Mouse (Mus musculus): ENCODE results near the gene Mettl6. TPM values are rescaled to one million over a fixed set of nuclear protein-coding genes. Genes with fewer than 3 reads are reported as not detected.

Gene Mettl6
- polyA plus RNA-seq, 1 experiment from 2014 or later = 54.5 TPM

DNA sequence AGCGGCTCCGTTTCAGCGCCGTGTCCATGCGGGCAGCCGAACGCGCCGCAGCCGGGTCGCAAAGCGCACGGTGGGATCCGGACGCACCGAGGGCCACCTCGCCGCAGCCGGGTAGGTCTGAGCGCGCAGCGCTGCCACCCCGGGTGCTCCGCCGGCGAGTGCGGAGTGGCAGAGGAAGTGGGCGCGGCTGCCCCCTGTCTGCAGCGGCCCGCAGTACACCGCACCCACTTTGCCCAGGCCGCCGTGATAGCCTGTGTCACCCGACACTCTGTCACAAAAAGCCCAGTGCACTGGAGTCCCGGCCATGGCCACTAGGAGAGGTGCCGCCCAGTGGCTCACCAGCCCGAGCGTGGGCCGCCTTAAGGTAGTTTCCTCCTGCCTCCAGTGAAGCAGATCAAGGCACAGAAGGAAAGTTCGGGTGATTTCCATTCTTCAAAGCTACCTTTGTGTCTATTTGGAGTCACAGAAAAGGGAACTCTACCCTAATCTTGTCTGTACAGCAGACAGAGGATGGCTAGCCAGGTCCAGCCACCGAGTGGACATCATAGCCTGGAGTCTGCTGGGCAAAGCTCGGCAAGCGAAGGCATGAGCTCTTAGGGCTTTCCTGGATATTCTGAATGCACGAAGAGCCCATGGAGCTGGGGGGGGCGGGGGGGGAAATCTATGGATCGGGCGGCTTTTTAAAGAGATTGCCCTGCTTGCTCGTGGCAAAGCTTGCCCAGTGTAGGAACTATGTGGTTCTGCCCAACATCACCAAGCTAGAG is 58.7 kb downstream of the Mettl6 start, which contains the start of gene Sh3bp5:
Gene Sh3bp5 (minus strand): TSS at position 149 of the 764 bp plus-strand sequence.
- peak within 1 kb of the TSS; percentile 80 for H3K9ac ChIP-seq (replicated peaks; ENCODE audit: low read length)
- 8% methylated on average over 48 of the region's 49 CpGs for WGBS
- H3K27ac ChIP-seq (ENCODE audit: low read length) = peak within 1 kb of the TSS; percentile 65
- peak within 1 kb of the TSS; percentile 70 for H3K4me3 ChIP-seq (ENCODE audit: low read length)
- H3K27me3 ChIP-seq (ENCODE audit: insufficient read depth, low read length) = peaks cover 7% of the 10 kb centered on the region; the same call in 1 of the 2 replicates
- H3K4me1 ChIP-seq (ENCODE audit: insufficient read depth, low read length) = peaks cover 37% of the 10 kb centered on the region
- H3K4me2 ChIP-seq (replicated peaks; ENCODE audit: low read depth, low read length) = peak within 1 kb of the TSS; percentile 90
- ATAC-seq (ENCODE audit: low FRiP score, low TSS enrichment) = peak; percentile 90
- H3K36me3 ChIP-seq (ENCODE audit: insufficient read depth, low read length) = no peaks in the 10 kb centered on the region
- no peaks in the 10 kb centered on the region for H3K9me3 ChIP-seq (ENCODE audit: low read length)

DNA sequence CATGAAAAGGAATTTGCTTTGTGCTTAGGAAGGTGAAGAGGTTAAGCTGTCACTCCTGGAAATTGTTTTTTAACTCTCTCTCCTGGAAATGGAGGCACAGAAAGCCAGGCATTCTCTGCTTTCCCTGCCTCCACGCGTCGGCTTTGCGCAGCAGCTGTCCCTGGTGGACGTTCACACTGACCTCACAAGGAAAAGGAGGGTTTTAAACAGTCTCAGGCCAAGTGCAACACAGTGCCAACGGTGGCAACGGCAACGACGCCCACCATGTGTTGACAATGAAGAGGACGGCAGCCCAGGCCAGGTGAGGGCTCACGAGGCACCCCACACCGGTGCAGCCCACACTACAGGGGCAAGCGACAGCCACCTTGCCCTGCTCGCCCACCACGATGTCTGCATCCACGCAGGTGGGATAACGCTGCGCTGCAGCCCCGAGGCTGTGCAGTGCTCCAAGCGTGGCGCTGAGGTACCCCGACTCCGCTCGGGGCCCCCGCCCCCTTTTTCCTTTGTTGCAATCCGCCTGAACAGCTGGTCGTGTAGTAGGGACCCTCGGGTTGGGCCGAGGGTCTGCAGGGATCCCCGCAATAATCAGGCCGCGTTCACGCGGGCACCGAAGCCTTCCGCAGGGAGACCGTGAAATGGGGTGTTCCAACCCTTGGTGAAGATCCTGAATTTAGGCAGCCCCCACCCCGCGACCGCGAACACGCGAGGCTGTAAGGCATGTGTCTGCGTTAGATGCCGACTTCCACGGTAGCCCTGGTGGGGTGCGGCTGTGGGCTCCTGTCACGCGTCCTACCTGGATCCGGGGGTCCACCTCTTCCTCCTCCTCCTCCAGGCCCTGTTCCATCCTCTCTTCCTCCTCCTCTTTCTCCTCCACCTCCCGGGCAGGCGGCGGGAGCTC is 59.6 kb downstream of the Mettl6 start:
- H3K9me3 ChIP-seq (ENCODE audit: low read length) = no peaks in the 10 kb centered on the region
- peaks cover 40% of the 10 kb centered on the region for H3K4me1 ChIP-seq (ENCODE audit: insufficient read depth, low read length)
- peak overlapping the region; percentile 65 for H3K27ac ChIP-seq (ENCODE audit: low read length)
- H3K4me2 ChIP-seq (replicated peaks; ENCODE audit: low read depth, low read length) = peak overlapping the region; percentile 90
- under 1% methylated on average over 53 of the region's 53 CpGs for whole genome bisulfite sequencing
- no peaks in the 10 kb centered on the region for H3K36me3 ChIP-seq (ENCODE audit: insufficient read depth, low read length)
- ATAC-seq (ENCODE audit: low FRiP score, low TSS enrichment) = peak; percentile 39
- H3K4me3 ChIP-seq (ENCODE audit: low read length) = peak overlapping the region; percentile 70
- H3K9ac ChIP-seq (replicated peaks; ENCODE audit: low read length) = peak overlapping the region; percentile 80
- H3K27me3 ChIP-seq (ENCODE audit: insufficient read depth, low read length) = peaks cover 7% of the 10 kb centered on the region; the same call in 1 of the 2 replicates

DNA sequence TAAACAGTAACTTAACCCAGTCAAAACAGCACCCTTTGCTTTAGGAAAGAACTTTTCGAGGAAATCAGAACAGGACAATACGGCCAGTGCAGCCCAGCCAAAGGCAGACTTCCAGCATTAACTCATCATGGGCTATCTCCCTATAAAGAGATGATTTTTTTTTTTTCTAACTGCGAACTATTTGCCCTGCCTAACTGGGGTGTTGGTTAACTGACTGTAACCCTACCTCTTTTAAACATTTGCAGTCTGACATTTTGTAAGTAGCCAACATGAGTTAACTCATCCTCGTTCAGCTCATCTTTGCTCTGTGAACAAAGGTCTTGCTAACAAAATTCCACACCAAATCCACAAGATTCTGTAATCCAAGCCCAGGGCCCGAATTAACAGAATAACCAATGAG is 60.4 kb downstream of the Mettl6 start:
- WGBS = 32% methylated on average over 5 of the region's 5 CpGs
- peaks cover 7% of the 10 kb centered on the region; the same call in 1 of the 2 replicates for H3K27me3 ChIP-seq (ENCODE audit: insufficient read depth, low read length)
- H3K36me3 ChIP-seq (ENCODE audit: insufficient read depth, low read length) = no peaks in the 10 kb centered on the region
- peak overlapping the region; percentile 53 for H3K27ac ChIP-seq (ENCODE audit: low read length)
- H3K4me1 ChIP-seq (ENCODE audit: insufficient read depth, low read length) = peaks cover 40% of the 10 kb centered on the region
- peak overlapping the region; percentile 26; the same call in 1 of the 2 replicates for H3K4me3 ChIP-seq (ENCODE audit: low read length)
- H3K9me3 ChIP-seq (ENCODE audit: low read length) = no peaks in the 10 kb centered on the region
- ATAC-seq (ENCODE audit: low FRiP score, low TSS enrichment) = no peak
- peak overlapping the region; percentile 45 for H3K4me2 ChIP-seq (replicated peaks; ENCODE audit: low read depth, low read length)
- H3K9ac ChIP-seq (replicated peaks; ENCODE audit: low read length) = peak overlapping the region; percentile 44; the same call in 1 of the 2 replicates

DNA sequence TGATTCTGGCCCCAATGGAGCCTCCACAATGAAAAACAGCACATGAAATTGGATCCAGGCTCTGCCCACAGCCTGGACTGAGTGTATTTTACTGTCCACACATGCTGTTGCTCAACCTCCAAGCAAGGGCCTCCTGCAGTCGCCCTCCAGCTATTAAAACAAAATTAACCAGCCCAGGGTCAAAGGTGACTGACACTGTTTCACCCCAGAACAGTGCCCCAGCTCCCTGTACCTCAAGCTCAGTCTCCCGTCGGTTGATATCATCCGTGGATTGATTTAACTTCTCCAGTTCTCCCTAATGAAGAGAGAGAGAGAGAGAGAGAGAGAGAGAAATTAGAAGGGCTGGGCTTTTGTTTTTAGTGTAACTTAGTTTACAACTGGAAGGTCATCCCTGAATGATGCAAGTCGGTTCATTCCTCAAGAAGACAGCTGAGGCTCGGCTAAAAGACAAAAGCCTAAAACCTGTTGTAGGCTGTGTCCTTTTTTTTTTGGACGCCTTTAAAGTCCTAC is 60.9 kb downstream of the Mettl6 start:
- H3K36me3 ChIP-seq (ENCODE audit: insufficient read depth, low read length) = no peaks in the 10 kb centered on the region
- WGBS = 12% methylated on average over 7 of the region's 7 CpGs

DNA sequence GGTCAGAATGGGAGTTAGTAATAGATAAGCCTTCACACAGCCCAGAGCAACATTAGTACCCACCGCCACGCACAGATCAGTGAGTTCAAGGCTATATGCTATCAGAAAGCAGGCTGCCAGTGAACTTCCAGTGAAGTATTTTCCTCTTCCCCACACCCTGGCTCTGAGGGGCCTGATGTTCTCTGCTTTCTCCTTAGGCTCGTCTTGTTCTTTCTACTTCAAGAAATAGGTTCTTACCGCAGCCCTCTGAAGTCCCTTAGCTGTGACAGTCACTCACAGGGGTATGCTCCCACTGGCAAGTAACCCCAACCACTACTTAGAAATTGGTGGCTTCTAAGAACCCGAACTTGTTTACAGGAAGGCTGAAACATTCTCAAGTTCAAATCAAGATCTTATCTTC is 61.7 kb downstream of the Mettl6 start:
- Histone ChIP-seq H3K9me3 (ENCODE audit: low read length) (no peaks in the 10 kb centered on the region), H3K27ac (ENCODE audit: low read length) (peak overlapping the region; percentile 53), H3K4me3 (ENCODE audit: low read length) (no peak overlapping the region; the same call in 1 of the 2 replicates), H3K9ac (replicated peaks; ENCODE audit: low read length) (0 out of 2 replicates have a peak overlapping the region, but pooled peaks have one; percentile 1), H3K4me2 (replicated peaks; ENCODE audit: low read depth, low read length) (peak overlapping the region; percentile 45), H3K4me1 (ENCODE audit: insufficient read depth, low read length) (peaks cover 53% of the 10 kb centered on the region), H3K36me3 (ENCODE audit: insufficient read depth, low read length) (no peaks in the 10 kb centered on the region), H3K27me3 (ENCODE audit: insufficient read depth, low read length) (peaks cover 7% of the 10 kb centered on the region; the same call in 1 of the 2 replicates)
- 39% methylated on average over 5 of the region's 5 CpGs for WGBS
- no peak for ATAC-seq (ENCODE audit: low FRiP score, low TSS enrichment)

More for the DNA sequence above, 60.9 kb downstream of the Mettl6 start:
- peak overlapping the region; percentile 53 for H3K27ac ChIP-seq (ENCODE audit: low read length)
- H3K4me3 ChIP-seq (ENCODE audit: low read length) = peak overlapping the region; percentile 26
- peak; percentile 32 for ATAC-seq (ENCODE audit: low FRiP score, low TSS enrichment)
- peaks cover 45% of the 10 kb centered on the region for H3K4me1 ChIP-seq (ENCODE audit: insufficient read depth, low read length)
- peaks cover 7% of the 10 kb centered on the region; the same call in 1 of the 2 replicates for H3K27me3 ChIP-seq (ENCODE audit: insufficient read depth, low read length)
- H3K4me2 ChIP-seq (replicated peaks; ENCODE audit: low read depth, low read length) = peak overlapping the region; percentile 45
- no peaks in the 10 kb centered on the region for H3K9me3 ChIP-seq (ENCODE audit: low read length)
- H3K9ac ChIP-seq (replicated peaks; ENCODE audit: low read length) = no peak overlapping the region; the same call in 1 of the 2 replicates

DNA sequence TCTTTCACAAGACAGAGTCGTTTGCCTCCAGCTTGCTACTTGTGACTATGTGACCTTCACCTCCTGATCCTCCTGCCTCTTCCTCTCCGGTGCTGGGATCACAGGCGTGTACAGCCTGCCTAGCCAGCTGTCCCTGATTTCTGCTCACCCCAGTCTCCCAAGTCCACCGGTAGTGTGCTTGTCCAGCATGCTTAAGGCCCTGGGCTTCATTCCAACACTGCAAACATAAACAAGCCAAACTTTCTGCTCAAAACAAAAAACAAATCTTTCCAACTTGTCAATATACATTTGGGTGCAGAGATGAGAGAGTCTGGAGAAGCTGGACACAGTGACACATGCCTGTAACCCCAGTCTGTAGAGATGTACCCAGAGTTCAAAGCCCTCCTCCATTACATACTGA is 62.4 kb downstream of the Mettl6 start:
- peak overlapping the region; percentile 61; the same call in 1 of the 2 replicates for H3K27ac ChIP-seq (ENCODE audit: low read length)

DNA sequence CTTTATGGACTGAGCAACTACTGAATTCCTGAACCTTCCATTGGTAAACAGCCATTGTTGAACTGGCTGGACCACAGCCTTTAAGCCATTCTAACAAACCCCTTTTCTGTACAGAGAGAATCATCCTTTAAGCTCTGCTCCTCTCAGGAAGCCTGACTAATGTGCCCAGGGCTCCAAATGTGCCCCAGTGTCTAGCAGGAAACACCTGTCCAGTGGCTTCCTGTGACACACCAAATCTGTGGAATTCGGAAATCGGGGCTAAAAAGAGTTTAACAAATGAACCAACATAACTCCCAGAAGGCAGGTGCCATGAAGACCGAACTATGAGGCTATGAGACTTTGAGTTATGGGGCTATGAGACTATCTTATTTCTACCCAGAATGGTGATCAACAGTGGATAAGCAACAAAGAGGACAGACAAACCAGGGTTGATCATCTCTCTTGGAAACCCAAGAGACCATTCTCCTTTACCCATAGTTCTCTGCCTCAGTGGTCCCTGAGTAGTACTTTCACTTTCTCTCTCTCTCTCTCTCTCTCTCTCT is 63.0 kb downstream of the Mettl6 start:
- H3K4me1 ChIP-seq (ENCODE audit: insufficient read depth, low read length) = peaks cover 57% of the 10 kb centered on the region

More for the DNA sequence above, 62.4 kb downstream of the Mettl6 start:
- ATAC-seq (ENCODE audit: low FRiP score, low TSS enrichment) = no peak
- no peaks in the 10 kb centered on the region for H3K9me3 ChIP-seq (ENCODE audit: low read length)
- no peaks in the 10 kb centered on the region for H3K36me3 ChIP-seq (ENCODE audit: insufficient read depth, low read length)
- no peak overlapping the region for H3K9ac ChIP-seq (replicated peaks; ENCODE audit: low read length)
- peaks cover 57% of the 10 kb centered on the region for H3K4me1 ChIP-seq (ENCODE audit: insufficient read depth, low read length)
- peak overlapping the region; percentile 33 for H3K4me2 ChIP-seq (replicated peaks; ENCODE audit: low read depth, low read length)
- H3K4me3 ChIP-seq (ENCODE audit: low read length) = no peak overlapping the region
- 25% methylated on average over 4 of the region's 4 CpGs for WGBS
- H3K27me3 ChIP-seq (ENCODE audit: insufficient read depth, low read length) = peaks cover 7% of the 10 kb centered on the region; the same call in 1 of the 2 replicates

DNA sequence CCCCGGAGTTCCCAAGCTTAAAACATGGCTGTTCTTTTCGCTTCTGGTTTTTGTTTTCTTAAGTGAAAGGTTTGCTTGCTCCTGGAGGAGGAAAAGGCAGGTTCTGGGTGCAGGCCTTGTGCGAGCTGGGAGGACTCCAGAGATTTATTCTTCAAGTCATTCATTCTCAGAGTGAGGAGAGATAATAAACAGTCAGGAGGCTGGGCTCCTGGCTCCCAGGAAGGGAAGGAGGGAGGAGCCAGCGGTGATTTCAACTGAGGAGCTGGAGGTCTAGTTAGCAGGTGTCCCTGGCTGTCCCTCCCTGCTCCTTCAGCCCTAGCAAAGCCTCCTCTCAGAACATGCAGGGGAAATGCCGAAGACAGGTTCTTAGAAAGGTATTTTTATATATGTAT is 65.8 kb downstream of the Mettl6 start:
- peak overlapping the region; percentile 80 for H3K27ac ChIP-seq (ENCODE audit: low read length)
- H3K4me3 ChIP-seq (ENCODE audit: low read length) = 0 out of 2 replicates have a peak overlapping the region, but pooled peaks have one; percentile 0
- 18% methylated on average over 5 of the region's 5 CpGs for WGBS
- ATAC-seq (ENCODE audit: low FRiP score, low TSS enrichment) = peak; percentile 24; the same call in 1 of the 2 replicates
- no peaks in the 10 kb centered on the region for H3K36me3 ChIP-seq (ENCODE audit: insufficient read depth, low read length)
- H3K4me1 ChIP-seq (ENCODE audit: insufficient read depth, low read length) = peaks cover 49% of the 10 kb centered on the region
- no peaks in the 10 kb centered on the region for H3K27me3 ChIP-seq (ENCODE audit: insufficient read depth, low read length)
- peak overlapping the region; percentile 31 for H3K4me2 ChIP-seq (replicated peaks; ENCODE audit: low read depth, low read length)
- peaks cover 7% of the 10 kb centered on the region; the same call in 1 of the 2 replicates for H3K9me3 ChIP-seq (ENCODE audit: low read length)
- no peak overlapping the region; the same call in 1 of the 2 replicates for H3K9ac ChIP-seq (replicated peaks; ENCODE audit: low read length)

More for the DNA sequence above, 63.0 kb downstream of the Mettl6 start:
- H3K4me2 ChIP-seq (replicated peaks; ENCODE audit: low read depth, low read length) = peak overlapping the region; percentile 33; the same call in 1 of the 2 replicates
- ATAC-seq (ENCODE audit: low FRiP score, low TSS enrichment) = no peak
- no peaks in the 10 kb centered on the region for H3K9me3 ChIP-seq (ENCODE audit: low read length)
- H3K27ac ChIP-seq (ENCODE audit: low read length) = peak overlapping the region; percentile 37
- 0 out of 2 replicates have a peak, but pooled peaks cover 1% of the 10 kb centered on the region for H3K27me3 ChIP-seq (ENCODE audit: insufficient read depth, low read length)
- no peaks in the 10 kb centered on the region for H3K36me3 ChIP-seq (ENCODE audit: insufficient read depth, low read length)
- no peak overlapping the region for H3K4me3 ChIP-seq (ENCODE audit: low read length)
- WGBS = 71% methylated on average over 3 of the region's 3 CpGs
- H3K9ac ChIP-seq (replicated peaks; ENCODE audit: low read length) = no peak overlapping the region
